Mouse (Mus musculus) regulatory T cell (primary cell): Measurements from ENCODE around the gene Ppip5k1.

ENCODE experiments used
- in situ Hi-C: fragments of 300-600 bp; cut with MboI, MseI; formaldehyde crosslinking; loops from one replicate; pipeline ENCODE4 v1.15.1; 2025; ENCODE audit warnings: high pct_unique_total_duplicates

Ppip5k1 gene

GRCm38 (mm10) chr2:121354820-121355592 is at the start of gene Ppip5k1:
Gene Ppip5k1 (minus strand): TSS chr2:121355396.
- in situ Hi-C loops: no loop called here

GRCm38 (mm10) chr2:121403296-121403695 is 48.1 kb upstream of the Ppip5k1 start:
- in situ Hi-C loops: no loop called here

- in situ Hi-C loops: no loop called here
Measured at GRCm38 (mm10) chr2:121396624-121397023, 41.4 kb upstream of the Ppip5k1 start.

- in situ Hi-C loops: loop anchor here (10.0 kb wide), 1 partner anchor 1722 kb away; the partner anchor contains the start of gene Ndufaf1
Measured at GRCm38 (mm10) chr2:121386961-121387575, 31.9 kb upstream of the Ppip5k1 start, which contains the start of gene Strc. Gene Strc (minus strand): TSS chr2:121387168.

GRCm38 (mm10) chr2:121374766-121375165 is 19.6 kb upstream of the Ppip5k1 start:
- in situ Hi-C loops: no loop called here

GRCm38 (mm10) chr2:121372266-121372665 is 17.1 kb upstream of the Ppip5k1 start:
- in situ Hi-C loops: no loop called here

DNA sequence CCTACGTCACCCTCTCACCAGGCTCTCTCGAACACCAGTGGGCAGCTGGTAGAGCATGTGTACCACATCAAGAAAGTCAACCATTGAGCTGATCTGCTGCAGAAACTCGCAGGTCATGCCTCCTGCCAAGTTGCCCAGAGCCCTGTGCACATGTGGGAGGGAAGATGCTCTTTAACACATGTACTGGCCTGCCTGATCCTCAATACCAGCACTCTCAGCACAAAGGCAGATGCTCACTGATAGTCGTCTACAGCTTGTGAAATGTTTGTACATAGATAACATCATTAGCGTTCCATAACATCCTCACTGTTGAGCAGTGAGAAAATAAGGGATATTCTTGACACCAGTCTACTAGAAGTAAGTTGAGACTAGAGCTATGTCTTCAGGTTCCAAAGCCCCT is 15.7 kb upstream of the Ppip5k1 start:
- in situ Hi-C loops: no loop called here

- in situ Hi-C loops: no loop called here
Measured at GRCm38 (mm10) chr2:121368831-121369230, 13.6 kb upstream of the Ppip5k1 start.

DNA sequence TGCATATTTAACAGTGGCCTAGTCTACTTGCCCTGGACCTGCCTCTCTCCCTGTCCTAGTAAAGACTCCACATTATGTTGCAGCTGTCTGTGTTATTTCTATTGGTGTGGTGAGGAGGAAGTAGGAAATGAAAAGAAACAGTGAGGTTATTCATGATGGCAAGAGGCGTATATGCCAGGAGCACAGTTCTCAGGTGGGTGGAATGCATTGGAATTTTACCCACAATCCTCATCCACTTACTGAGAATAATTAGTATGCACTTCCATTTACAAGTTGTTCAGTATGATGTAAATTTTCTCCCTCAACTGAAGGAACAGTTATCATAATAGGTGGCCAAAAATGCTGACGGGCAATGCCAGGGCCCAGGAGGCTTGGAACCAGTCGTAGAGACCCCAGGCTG is 8.5 kb upstream of the Ppip5k1 start:
- in situ Hi-C loops: no loop called here

DNA sequence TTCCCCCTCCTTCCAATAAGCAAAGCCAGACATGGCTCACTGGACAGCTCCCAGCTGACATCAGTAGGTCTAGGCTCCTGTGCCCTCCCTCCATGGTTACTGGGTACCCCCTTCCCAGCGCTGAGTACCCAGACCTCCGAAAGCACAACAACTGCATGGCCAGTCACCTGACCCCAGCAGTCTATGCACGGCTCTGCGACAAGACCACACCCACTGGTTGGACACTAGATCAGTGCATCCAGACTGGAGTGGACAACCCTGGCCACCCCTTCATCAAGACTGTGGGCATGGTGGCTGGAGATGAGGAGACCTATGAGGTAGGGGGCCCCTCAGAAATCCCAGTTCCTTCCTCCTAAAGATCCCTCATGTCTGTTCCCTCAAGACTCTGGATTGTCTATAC is 4.3 kb upstream of the Ppip5k1 start:
- in situ Hi-C loops: no loop called here

DNA sequence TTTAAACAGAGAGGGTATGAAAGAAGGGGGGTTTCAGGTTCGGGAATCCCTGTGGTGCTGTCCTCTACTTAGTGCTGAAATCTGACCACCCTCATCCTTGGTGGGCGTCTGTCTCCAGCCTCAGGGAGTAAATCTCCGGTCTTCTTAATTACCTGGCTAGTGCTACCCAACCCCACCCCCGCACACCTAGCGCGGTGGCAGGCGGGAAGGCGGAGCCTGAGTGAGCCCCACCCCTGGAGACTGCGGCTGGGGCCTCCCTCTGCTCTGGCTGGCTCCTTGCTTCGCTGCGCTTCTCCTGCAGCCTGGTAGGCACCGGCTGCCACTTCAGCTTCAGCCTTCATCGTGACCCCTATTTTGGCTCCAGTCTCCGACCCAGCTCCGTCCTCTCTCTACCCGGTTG is 3.2 kb upstream of the Ppip5k1 start:
- in situ Hi-C loops: no loop called here

DNA sequence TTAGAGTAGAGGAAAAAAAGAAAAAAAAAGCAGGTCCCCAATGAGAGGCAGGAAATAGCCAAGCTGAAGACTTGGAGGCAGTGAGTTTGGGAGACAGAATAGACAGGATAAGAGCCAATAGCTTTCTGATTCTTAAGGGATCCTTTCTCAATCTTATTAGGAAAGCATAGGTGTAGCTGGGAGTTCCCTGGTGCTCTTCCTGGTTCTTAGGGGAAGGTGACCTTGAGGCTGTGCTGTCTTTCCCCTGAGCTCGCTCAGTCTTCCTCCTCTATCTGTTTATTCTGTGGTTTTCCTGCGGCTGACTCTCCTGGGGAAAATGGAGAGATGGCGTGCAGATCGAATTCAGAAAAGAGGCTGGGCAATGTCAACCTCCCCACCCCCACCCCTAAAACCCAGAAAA is 2.8 kb upstream of the Ppip5k1 start:
- in situ Hi-C loops: no loop called here

- in situ Hi-C loops: no loop called here
Measured at GRCm38 (mm10) chr2:121357494-121357893, 2.3 kb upstream of the Ppip5k1 start, which contains the start of gene Ckmt1. Gene Ckmt1 (plus strand): TSS chr2:121357714.

GRCm38 (mm10) chr2:121354378-121354777 is 818 bp downstream of the Ppip5k1 start:
- in situ Hi-C loops: no loop called here

- in situ Hi-C loops: no loop called here
Measured at GRCm38 (mm10) chr2:121353156-121353555, 2.0 kb downstream of the Ppip5k1 start.

GRCm38 (mm10) chr2:121339057-121339456 is 16.1 kb downstream of the Ppip5k1 start:
- in situ Hi-C loops: no loop called here

- in situ Hi-C loops: no loop called here
Measured at GRCm38 (mm10) chr2:121329492-121329891, 25.7 kb downstream of the Ppip5k1 start.

DNA sequence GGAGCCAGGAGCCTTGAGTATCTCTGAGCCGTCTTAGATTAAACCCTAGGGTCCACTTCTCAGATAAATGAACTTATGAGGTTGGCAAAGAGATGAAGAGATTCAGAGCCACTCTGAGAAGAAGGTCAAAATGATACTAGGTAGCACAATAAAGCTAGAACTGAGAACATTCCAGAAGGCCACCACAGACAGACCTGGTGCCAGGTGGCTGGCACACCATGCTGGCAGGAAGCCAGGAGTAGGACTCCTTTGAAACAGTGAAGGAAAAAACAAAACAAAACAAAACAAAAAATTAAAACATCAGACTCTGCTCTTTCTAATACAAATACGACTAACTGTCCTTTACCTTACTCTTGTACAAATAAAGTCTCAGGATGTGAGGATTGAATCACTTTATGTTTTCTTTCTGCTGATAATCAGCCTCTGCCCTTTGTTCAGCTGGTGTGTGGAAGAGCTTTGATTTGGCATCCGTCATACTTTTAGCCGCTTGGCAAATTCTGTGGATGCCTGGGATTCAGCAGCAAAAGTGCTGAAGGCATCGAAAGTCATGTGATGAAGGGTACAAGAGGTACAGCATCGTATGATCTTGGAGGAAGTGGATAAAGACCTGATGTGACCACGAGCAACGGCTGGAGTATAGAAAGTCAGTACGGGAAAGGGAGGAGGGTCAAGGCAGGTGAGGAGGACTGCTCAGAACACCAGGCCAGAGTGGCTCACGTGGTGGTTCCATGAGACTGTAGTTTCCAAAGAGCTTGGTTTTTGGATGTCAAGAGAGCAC is 31.3 kb downstream of the Ppip5k1 start:
- in situ Hi-C loops: no loop called here

- in situ Hi-C loops: no loop called here
Measured at GRCm38 (mm10) chr2:121323041-121323440, 32.2 kb downstream of the Ppip5k1 start.

GRCm38 (mm10) chr2:121316278-121316677 is 38.9 kb downstream of the Ppip5k1 start:
- in situ Hi-C loops: no loop called here

DNA sequence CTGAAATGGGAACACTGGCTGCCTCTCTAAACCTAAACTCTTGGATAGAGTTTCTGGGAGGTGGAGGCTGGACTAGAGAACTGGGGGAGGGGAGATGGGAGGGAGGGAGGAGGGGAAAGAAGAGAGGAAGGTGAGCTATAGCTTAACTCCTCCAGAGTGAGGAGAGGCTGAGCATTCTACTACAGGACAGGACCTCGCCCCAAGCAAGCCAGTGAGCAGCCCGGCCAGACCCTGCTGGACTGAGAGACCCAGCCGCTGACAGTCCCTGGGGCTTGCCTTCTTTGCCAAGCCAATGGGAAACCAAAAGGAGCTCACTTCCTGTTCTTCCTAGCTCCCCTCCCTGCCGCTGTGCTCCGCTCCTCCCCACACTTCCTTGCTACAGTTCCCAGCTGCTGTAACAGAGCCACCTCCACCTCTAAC is 46.2 kb downstream of the Ppip5k1 start:
- in situ Hi-C loops: no loop called here

GRCm38 (mm10) chr2:121300036-121300435 is 55.2 kb downstream of the Ppip5k1 start:
- in situ Hi-C loops: no loop called here
